Mouse (Mus musculus): ENCODE measurements around the gene A930018P22Rik. TPM values are rescaled to one million over a fixed set of nuclear protein-coding genes. Genes with fewer than 3 reads are reported as not detected.
A peak's percentile ranks its signal among the peaks of the same experiment; 100 is the strongest.

The A930018P22Rik gene
- total and polyA plus RNA-seq, 2 experiments from 2014 or later: 0.42 TPM; not detected in 1

DNA sequence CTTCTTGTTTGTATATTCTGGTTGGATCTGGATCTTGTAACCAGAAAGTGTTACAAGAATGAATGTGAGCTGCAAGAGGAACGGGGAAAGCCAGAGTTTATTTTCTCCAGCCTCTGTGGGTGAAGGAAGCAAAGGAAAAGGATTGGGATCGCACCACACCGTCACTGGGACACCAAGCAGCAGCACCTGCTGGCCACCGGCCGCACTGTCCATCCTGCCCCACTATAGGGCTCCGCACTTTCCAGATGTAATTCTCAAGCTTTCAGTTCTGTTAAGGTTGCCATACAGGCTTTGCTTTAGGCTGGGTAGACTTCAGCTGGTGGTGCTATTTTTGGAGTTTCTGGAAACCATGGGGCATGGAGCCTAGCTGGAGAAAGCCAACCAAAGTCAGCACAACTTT, 2.3 kb upstream of the A930018P22Rik start:
- H3K27me3 ChIP-seq (ENCODE audit: control insufficient read depth, insufficient read depth, low read length): no peaks in the 10 kb centered on the region
- no peak overlapping the region for H3K4me3 ChIP-seq (ENCODE audit: low read depth, low read length)
- 33% methylated on average over 6 of the region's 6 CpGs for WGBS
- peaks cover 30% of the 10 kb centered on the region for H3K4me1 ChIP-seq (ENCODE audit: control insufficient read depth, insufficient read depth)
- 0 out of 2 replicates have a peak overlapping the region, but pooled peaks have one; percentile 18 for H3K4me2 ChIP-seq (ENCODE audit: low read depth, low read length)
- H3K27ac ChIP-seq (ENCODE audit: low read depth): peak overlapping the region; percentile 85
- 0 out of 2 replicates have a peak overlapping the region, but pooled peaks have one; percentile 23 for H3K9ac ChIP-seq (replicated peaks; ENCODE audit: low read depth, low read length)
- ATAC-seq (ENCODE audit: insufficient read depth, low read depth): 0 out of 2 replicates have a peak, but pooled peaks have one; percentile 10
- peak; percentile 47 for DNase-seq (ENCODE audit: low spot score)
- TF ChIP-seq CTCF (IDR thresholded peaks at IDR 0.05; ENCODE audit: low read depth) (peak; percentile 38), EP300 (IDR thresholded peaks at IDR 0.05; ENCODE audit: low read depth) (0 out of 2 replicates have a peak, but pooled peaks have one; percentile 31)
- H3K9me3 ChIP-seq (replicated peaks; ENCODE audit: control insufficient read depth, low read length): no peaks in the 10 kb centered on the region
- no peaks in the 10 kb centered on the region for H3K36me3 ChIP-seq (replicated peaks; ENCODE audit: control insufficient read depth, insufficient read depth, low read length)

DNA sequence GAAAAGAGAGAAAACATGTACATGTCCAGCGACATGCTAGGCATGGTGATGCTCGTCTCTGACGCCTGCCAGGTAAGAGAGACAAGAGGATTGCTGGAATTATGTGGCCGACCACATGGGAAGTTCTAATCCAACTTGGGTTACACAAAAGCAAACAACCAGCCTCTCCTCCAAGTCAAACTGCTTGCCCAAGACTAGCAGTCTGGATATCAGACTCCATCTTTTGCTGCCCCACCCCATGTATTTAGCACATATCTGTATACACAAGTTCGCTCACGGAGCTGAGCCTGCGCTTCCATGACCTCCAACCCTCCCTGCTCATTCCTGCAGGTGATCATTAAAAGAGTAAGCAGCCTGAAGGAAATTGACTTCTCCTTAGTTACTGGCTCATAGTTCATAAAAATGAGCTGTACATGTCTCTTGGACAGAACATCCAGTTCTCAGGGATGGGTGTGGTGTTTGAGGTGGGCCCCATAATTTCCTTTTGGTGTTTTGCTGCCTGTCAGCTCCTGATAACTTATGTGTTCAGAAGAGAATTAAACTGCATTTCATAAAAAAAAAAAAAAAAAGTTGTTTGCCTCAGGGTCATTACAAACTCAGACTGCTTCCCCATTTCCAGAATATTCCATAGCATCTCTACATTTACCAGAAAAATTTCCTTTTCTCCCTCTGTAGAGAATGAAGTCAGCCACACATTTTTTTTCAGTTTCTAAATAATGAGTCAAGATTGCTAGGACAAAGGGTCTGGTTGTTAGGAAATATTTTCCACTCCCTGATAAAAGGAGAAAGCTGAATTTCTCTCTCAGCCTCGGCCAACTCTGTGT, 676 bp upstream of the A930018P22Rik start:
- Histone ChIP-seq H3K4me1 (ENCODE audit: control insufficient read depth, insufficient read depth) (peaks cover 30% of the 10 kb centered on the region), H3K27me3 (ENCODE audit: control insufficient read depth, insufficient read depth, low read length) (no peaks in the 10 kb centered on the region), H3K4me2 (ENCODE audit: low read depth, low read length) (peak overlapping the region; percentile 99), H3K27ac (ENCODE audit: low read depth) (peak overlapping the region; percentile 85), H3K9ac (replicated peaks; ENCODE audit: low read depth, low read length) (peak overlapping the region; percentile 85), H3K36me3 (replicated peaks; ENCODE audit: control insufficient read depth, insufficient read depth, low read length) (no peaks in the 10 kb centered on the region), H3K9me3 (replicated peaks; ENCODE audit: control insufficient read depth, low read length) (no peaks in the 10 kb centered on the region), H3K4me3 (ENCODE audit: low read depth, low read length) (peak overlapping the region; percentile 71)
- no peak for TF ChIP-seq CTCF (IDR thresholded peaks at IDR 0.05; ENCODE audit: low read depth)
- peak; percentile 76 for TF ChIP-seq EP300 (IDR thresholded peaks at IDR 0.05; ENCODE audit: low read depth)
- DNase-seq (ENCODE audit: low spot score) (peak; percentile 34), ATAC-seq (ENCODE audit: insufficient read depth, low read depth) (no peak)
- WGBS: 66% methylated on average over 8 of the region's 8 CpGs

DNA sequence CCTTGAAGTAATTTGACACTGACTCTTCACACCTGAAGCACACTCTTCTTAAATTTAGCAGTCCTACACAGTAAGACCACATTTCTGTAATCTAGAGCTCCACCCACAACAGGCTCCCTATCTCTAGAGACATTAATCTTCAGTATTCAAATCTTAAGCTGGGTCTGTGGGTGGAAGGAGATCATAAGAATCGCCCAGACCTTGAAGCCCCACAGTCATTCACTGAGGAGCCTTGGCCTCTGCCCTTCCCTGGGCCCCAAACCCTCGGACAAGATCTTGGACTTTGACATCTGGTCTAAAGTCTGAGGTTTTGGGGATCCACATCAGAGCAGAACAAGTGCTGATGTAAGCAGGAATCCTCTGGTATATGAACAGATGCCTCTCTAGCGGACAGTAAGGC, 971 bp downstream of the A930018P22Rik start:
- Histone ChIP-seq H3K4me1 (ENCODE audit: control insufficient read depth, insufficient read depth) (peaks cover 30% of the 10 kb centered on the region), H3K4me3 (ENCODE audit: low read depth, low read length) (peak overlapping the region; percentile 71), H3K27me3 (ENCODE audit: control insufficient read depth, insufficient read depth, low read length) (no peaks in the 10 kb centered on the region), H3K9me3 (replicated peaks; ENCODE audit: control insufficient read depth, low read length) (no peaks in the 10 kb centered on the region), H3K27ac (ENCODE audit: low read depth) (no peak overlapping the region), H3K9ac (replicated peaks; ENCODE audit: low read depth, low read length) (peak overlapping the region; percentile 85; the same call in 1 of the 2 replicates), H3K4me2 (ENCODE audit: low read depth, low read length) (peak overlapping the region; percentile 99), H3K36me3 (replicated peaks; ENCODE audit: control insufficient read depth, insufficient read depth, low read length) (no peaks in the 10 kb centered on the region)
- 63% methylated on average over 3 of the region's 3 CpGs for WGBS
- ATAC-seq (ENCODE audit: insufficient read depth, low read depth) (no peak), DNase-seq (ENCODE audit: low spot score) (no peak)
- TF ChIP-seq CTCF (IDR thresholded peaks at IDR 0.05; ENCODE audit: low read depth): no peak

DNA sequence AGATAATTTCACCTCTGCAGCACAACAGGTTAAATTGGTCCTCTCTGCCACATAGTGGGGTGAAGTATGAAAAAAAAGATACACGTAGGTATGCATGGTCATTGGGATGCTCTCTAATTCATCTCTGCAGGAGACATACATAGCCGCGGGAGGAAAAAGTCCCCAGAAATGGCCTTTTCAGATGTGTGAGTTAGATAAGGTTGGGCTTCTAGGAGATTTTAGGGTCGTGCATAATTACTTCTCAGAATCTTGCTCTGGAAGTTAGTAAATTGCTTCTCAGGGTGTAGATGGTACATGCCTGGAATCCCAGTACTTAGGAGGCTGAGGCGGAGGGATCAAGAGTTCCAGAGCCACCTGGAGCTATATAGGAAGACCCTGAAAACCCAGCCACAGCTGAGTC, 1.5 kb downstream of the A930018P22Rik start:
- H3K36me3 ChIP-seq (replicated peaks; ENCODE audit: control insufficient read depth, insufficient read depth, low read length): no peaks in the 10 kb centered on the region
- ATAC-seq (ENCODE audit: insufficient read depth, low read depth) (no peak), DNase-seq (ENCODE audit: low spot score) (no peak)
- peaks cover 30% of the 10 kb centered on the region for H3K4me1 ChIP-seq (ENCODE audit: control insufficient read depth, insufficient read depth)
- WGBS: 85% methylated on average over 5 of the region's 5 CpGs
- H3K27ac ChIP-seq (ENCODE audit: low read depth): no peak overlapping the region
- no peak overlapping the region for H3K4me3 ChIP-seq (ENCODE audit: low read depth, low read length)
- no peaks in the 10 kb centered on the region for H3K27me3 ChIP-seq (ENCODE audit: control insufficient read depth, insufficient read depth, low read length)
- no peak overlapping the region for H3K9ac ChIP-seq (replicated peaks; ENCODE audit: low read depth, low read length)
- no peak for TF ChIP-seq CTCF (IDR thresholded peaks at IDR 0.05; ENCODE audit: low read depth)
- TF ChIP-seq EP300 (IDR thresholded peaks at IDR 0.05; ENCODE audit: low read depth): no peak
- no peaks in the 10 kb centered on the region for H3K9me3 ChIP-seq (replicated peaks; ENCODE audit: control insufficient read depth, low read length)
- H3K4me2 ChIP-seq (ENCODE audit: low read depth, low read length): no peak overlapping the region

DNA sequence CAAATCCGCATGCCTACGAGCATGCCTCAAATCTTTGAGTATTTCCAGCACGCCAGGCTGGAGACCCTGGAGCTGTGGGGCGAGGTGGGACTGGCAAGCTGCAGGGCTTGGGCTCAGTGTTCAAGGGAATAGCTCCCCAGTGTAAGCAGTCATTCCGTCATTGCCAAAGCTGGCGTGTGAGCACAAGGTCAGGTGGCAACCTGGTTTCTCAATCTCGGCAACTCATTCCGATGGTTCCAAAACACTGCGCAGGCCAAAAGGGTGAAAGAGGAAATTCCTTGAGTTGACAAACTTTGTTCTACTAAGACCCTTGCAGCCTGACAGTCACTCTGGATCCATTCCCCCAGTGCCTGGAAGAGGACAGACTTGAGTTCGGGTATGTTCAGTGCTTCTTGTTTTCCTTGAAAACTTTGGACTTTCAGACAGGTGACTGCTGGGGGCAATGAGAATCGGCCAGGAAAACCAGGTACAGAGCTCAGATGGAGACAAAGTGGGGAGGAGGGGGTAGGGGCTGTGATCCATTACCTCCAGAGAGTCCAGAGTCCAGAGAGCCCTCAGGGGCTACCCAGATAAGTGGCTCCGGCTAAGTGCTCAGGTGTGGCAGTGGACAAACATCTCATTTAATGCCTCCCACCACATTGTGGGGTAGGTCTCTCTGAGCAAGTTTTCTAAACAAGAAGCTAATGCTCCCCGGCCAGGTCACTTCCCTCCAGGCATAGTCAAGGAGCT, 6.4 kb downstream of the A930018P22Rik start:
- Histone ChIP-seq H3K36me3 (replicated peaks; ENCODE audit: control insufficient read depth, insufficient read depth, low read length) (no peaks in the 10 kb centered on the region), H3K9me3 (replicated peaks; ENCODE audit: control insufficient read depth, low read length) (no peaks in the 10 kb centered on the region), H3K4me3 (ENCODE audit: low read depth, low read length) (no peak overlapping the region), H3K9ac (replicated peaks; ENCODE audit: low read depth, low read length) (no peak overlapping the region), H3K27me3 (ENCODE audit: control insufficient read depth, insufficient read depth, low read length) (no peaks in the 10 kb centered on the region), H3K4me1 (ENCODE audit: control insufficient read depth, insufficient read depth) (no peaks in the 10 kb centered on the region; the same call in 1 of the 2 replicates), H3K4me2 (ENCODE audit: low read depth, low read length) (no peak overlapping the region), H3K27ac (ENCODE audit: low read depth) (no peak overlapping the region)
- no peak for ATAC-seq (ENCODE audit: insufficient read depth, low read depth)
- 88% methylated on average over 13 of the region's 13 CpGs for WGBS
- DNase-seq (ENCODE audit: low spot score): no peak
- TF ChIP-seq EP300 (IDR thresholded peaks at IDR 0.05; ENCODE audit: low read depth): no peak
- no peak for TF ChIP-seq CTCF (IDR thresholded peaks at IDR 0.05; ENCODE audit: low read depth)

Measured in heart, postnatal 0 days (tissue).